Mouse (Mus musculus) bone marrow, adult 2 months (tissue): ENCODE measurements around the gene Myo1h.

ENCODE experiments used
- CTCF ChIP-seq: fragments of 200-500 bp; IDR thresholded peaks from 2 replicates; pipeline ENCODE4 v1.5.1; 2011; ENCODE audit warnings: low read length, control low read depth; ENCODE audit not compliant: control insufficient read depth, insufficient read depth
- POLR2A ChIP-seq: fragments of 200-500 bp; IDR thresholded peaks from 2 replicates; pipeline ENCODE4 v1.6.1; 2011; ENCODE audit warnings: low read depth, mild to moderate bottlenecking, control low read depth, low read length, borderline replicate concordance; ENCODE audit not compliant: control insufficient read depth

- no peak for TF ChIP-seq CTCF
- TF ChIP-seq POLR2A, result no peak
Observed at GRCm38 (mm10) chr5:114371331-114371730, 82.4 kb downstream of the Myo1h start.
